Mouse (Mus musculus) intestine, embryonic 16.5 days (tissue): Measurements from ENCODE around the gene Slc24a2. TPM values are rescaled to one million over a fixed set of nuclear protein-coding genes. Genes with fewer than 3 reads are reported as not detected.

ENCODE experiments used
- ATAC-seq: fragments of 200-750 bp; cut with Nextera tagmentation; 2 replicates; pipeline ENCODE4 v1.8.0; 2017; ENCODE audit warnings: moderate TSS enrichment, moderate library complexity
- H3K27ac ChIP-seq: fragments of 300-500 bp; sonication (generic); 2 replicates; pipeline ENCODE4 v1.5.1; 2014; ENCODE audit warnings: mild to moderate bottlenecking, low read length
- H3K27me3 ChIP-seq: fragments of 300-500 bp; sonication (generic); replicated peaks from 2 replicates; pipeline ENCODE4 v1.6.1; 2014; ENCODE audit warnings: low read length, control low read depth, mixed read lengths; ENCODE audit not compliant: control insufficient read depth, insufficient read depth
- H3K36me3 ChIP-seq: fragments of 300-500 bp; sonication (generic); 2 replicates; pipeline ENCODE4 v1.6.1; 2014; ENCODE audit warnings: low read length, control low read depth; ENCODE audit not compliant: control insufficient read depth, insufficient read depth
- H3K4me1 ChIP-seq: fragments of 300-500 bp; sonication (generic); 2 replicates; pipeline ENCODE4 v1.6.1; 2014; ENCODE audit warnings: low read length, control low read depth, mixed read lengths; ENCODE audit not compliant: control insufficient read depth, insufficient read depth
- H3K4me2 ChIP-seq: fragments of 300-500 bp; sonication (generic); 2 replicates; pipeline ENCODE4 v1.6.1; 2014; ENCODE audit warnings: low read depth, low read length, control low read depth
- H3K4me3 ChIP-seq: fragments of 300-500 bp; sonication (generic); 2 replicates; pipeline ENCODE4 v1.5.1; 2014; ENCODE audit warnings: mild to moderate bottlenecking, low read length
- H3K9ac ChIP-seq: fragments of 300-500 bp; sonication (generic); 2 replicates; pipeline ENCODE4 v1.6.1; 2014; ENCODE audit warnings: low read depth, low read length
- H3K9me3 ChIP-seq: fragments of 300-500 bp; sonication (generic); 2 replicates; pipeline ENCODE4 v1.6.1; 2016; ENCODE audit warnings: low read length, control low read depth; ENCODE audit not compliant: control insufficient read depth
- WGBS: fragments of 180-500 bp; shearing (Covaris S2); extraction: QIAGEN DNeasy Blood & Tissue Kit; methylation state at CpG from one replicate; pipeline ENCODE4 v1.1.7; 2014; 5-methylcytosine and 5-hydroxymethylcytosine counted together
- polyA plus RNA-seq: library from polyadenylated mRNA; unstranded; fragments of >200 nt; fragmentation: Nextera tagmentation; extraction: Ambion mirVana; gene quantifications from 2 replicates; pipeline ENCODE4 v1.2.1, GENCODE M21; 2015

Slc24a2 gene
- polyA plus RNA-seq, 1 experiment from 2014 or later = 0.01 TPM

GRCm38 (mm10) chr4:87202081-87202480 lies 28.2 kb downstream of the Slc24a2 start:
- no peak for ATAC-seq
- no peak overlapping the region for H3K27ac ChIP-seq
- no peaks in the 10 kb centered on the region for H3K4me1 ChIP-seq
- WGBS = 72% methylated on average over 2 of the region's 2 CpGs
- no peak overlapping the region for H3K9ac ChIP-seq
- no peak overlapping the region for H3K4me3 ChIP-seq
- no peaks in the 10 kb centered on the region for H3K36me3 ChIP-seq
- H3K9me3 ChIP-seq = no peaks in the 10 kb centered on the region
- no peaks in the 10 kb centered on the region for H3K27me3 ChIP-seq
- no peak overlapping the region for H3K4me2 ChIP-seq

- H3K9ac ChIP-seq = no peak overlapping the region
- no peak overlapping the region for H3K4me3 ChIP-seq
- H3K4me2 ChIP-seq = no peak overlapping the region
- H3K27me3 ChIP-seq = no peaks in the 10 kb centered on the region
- H3K4me1 ChIP-seq = no peaks in the 10 kb centered on the region
- H3K9me3 ChIP-seq = no peaks in the 10 kb centered on the region
- 54% methylated on average over 3 of the region's 3 CpGs for WGBS
- no peaks in the 10 kb centered on the region for H3K36me3 ChIP-seq
- H3K27ac ChIP-seq = no peak overlapping the region
- ATAC-seq = no peak
Observed at GRCm38 (mm10) chr4:87201229-87201628, 29.0 kb downstream of the Slc24a2 start.

GRCm38 (mm10) chr4:87184147-87184930 lies 45.9 kb downstream of the Slc24a2 start:
- Histone ChIP-seq H3K4me3 (no peak overlapping the region), H3K9ac (no peak overlapping the region), H3K27ac (no peak overlapping the region), H3K4me1 (no peaks in the 10 kb centered on the region), H3K9me3 (no peaks in the 10 kb centered on the region), H3K4me2 (no peak overlapping the region), H3K36me3 (no peaks in the 10 kb centered on the region), H3K27me3 (no peaks in the 10 kb centered on the region)
- ATAC-seq = no peak
- WGBS = 66% methylated on average over 10 of the region's 10 CpGs

GRCm38 (mm10) chr4:87177116-87177515 lies 53.2 kb downstream of the Slc24a2 start:
- WGBS = 59% methylated on average over 3 of the region's 3 CpGs
- no peaks in the 10 kb centered on the region for H3K4me1 ChIP-seq
- H3K9me3 ChIP-seq = no peaks in the 10 kb centered on the region
- no peaks in the 10 kb centered on the region for H3K36me3 ChIP-seq
- H3K4me3 ChIP-seq = no peak overlapping the region
- H3K4me2 ChIP-seq = no peak overlapping the region
- H3K27ac ChIP-seq = no peak overlapping the region
- no peaks in the 10 kb centered on the region for H3K27me3 ChIP-seq
- H3K9ac ChIP-seq = no peak overlapping the region
- no peak for ATAC-seq

- Histone ChIP-seq H3K9me3 (no peaks in the 10 kb centered on the region), H3K27me3 (no peaks in the 10 kb centered on the region), H3K27ac (no peak overlapping the region), H3K4me2 (no peak overlapping the region), H3K4me3 (no peak overlapping the region), H3K4me1 (no peaks in the 10 kb centered on the region), H3K36me3 (no peaks in the 10 kb centered on the region), H3K9ac (no peak overlapping the region)
- ATAC-seq = no peak
- 89% methylated on average over 6 of the region's 6 CpGs for WGBS
Observed at GRCm38 (mm10) chr4:87163945-87164344, 66.3 kb downstream of the Slc24a2 start.

GRCm38 (mm10) chr4:87158053-87158452 lies 72.2 kb downstream of the Slc24a2 start:
- 79% methylated on average over 4 of the region's 4 CpGs for WGBS
- H3K4me3 ChIP-seq = no peak overlapping the region
- no peak overlapping the region for H3K9ac ChIP-seq
- H3K4me1 ChIP-seq = no peaks in the 10 kb centered on the region
- no peaks in the 10 kb centered on the region for H3K9me3 ChIP-seq
- H3K36me3 ChIP-seq = no peaks in the 10 kb centered on the region
- no peak for ATAC-seq
- H3K27ac ChIP-seq = no peak overlapping the region
- H3K4me2 ChIP-seq = no peak overlapping the region
- no peaks in the 10 kb centered on the region for H3K27me3 ChIP-seq

GRCm38 (mm10) chr4:87151990-87152389 lies 78.3 kb downstream of the Slc24a2 start:
- Histone ChIP-seq H3K4me1 (no peaks in the 10 kb centered on the region), H3K9ac (no peak overlapping the region), H3K4me3 (no peak overlapping the region), H3K4me2 (no peak overlapping the region), H3K27me3 (no peaks in the 10 kb centered on the region), H3K9me3 (no peaks in the 10 kb centered on the region), H3K36me3 (no peaks in the 10 kb centered on the region), H3K27ac (no peak overlapping the region)
- ATAC-seq = no peak
- WGBS = 82% methylated on average over 7 of the region's 7 CpGs

GRCm38 (mm10) chr4:87149584-87149983 lies 80.7 kb downstream of the Slc24a2 start:
- no peaks in the 10 kb centered on the region for H3K27me3 ChIP-seq
- 81% methylated on average over 2 of the region's 2 CpGs for WGBS

GRCm38 (mm10) chr4:87141590-87142365 lies 88.5 kb downstream of the Slc24a2 start:
- ATAC-seq = no peak
- Histone ChIP-seq H3K4me2 (no peak overlapping the region), H3K9me3 (no peaks in the 10 kb centered on the region), H3K9ac (no peak overlapping the region), H3K27me3 (no peaks in the 10 kb centered on the region), H3K4me1 (no peaks in the 10 kb centered on the region), H3K4me3 (no peak overlapping the region), H3K27ac (no peak overlapping the region), H3K36me3 (no peaks in the 10 kb centered on the region)
- 74% methylated on average over 12 of the region's 12 CpGs for WGBS

More at GRCm38 (mm10) chr4:87149584-87149983, 80.7 kb downstream of the Slc24a2 start:
- no peaks in the 10 kb centered on the region for H3K4me1 ChIP-seq
- H3K9me3 ChIP-seq = no peaks in the 10 kb centered on the region
- no peak overlapping the region for H3K4me2 ChIP-seq
- no peak overlapping the region for H3K4me3 ChIP-seq
- H3K27ac ChIP-seq = no peak overlapping the region
- H3K9ac ChIP-seq = no peak overlapping the region
- ATAC-seq = no peak
- H3K36me3 ChIP-seq = no peaks in the 10 kb centered on the region
